Mouse (Mus musculus) c-Kit-positive CD71-negative TER-119-negative erythroid progenitor cells, embryonic 14.5 days (primary cell): Measurements from ENCODE around the gene Cyp1a1.
"Not testable (repeated sequence)": the region's sequence is repeated elsewhere in the genome, so short reads cannot be mapped to it uniquely, and the experiment has no call there.

Experiments used
- DNase-seq: peaks from one replicate; pipeline ENCODE4 v3.0.0-alpha.2; 2013; ENCODE audit warnings: low read depth

The Cyp1a1 gene

DNA sequence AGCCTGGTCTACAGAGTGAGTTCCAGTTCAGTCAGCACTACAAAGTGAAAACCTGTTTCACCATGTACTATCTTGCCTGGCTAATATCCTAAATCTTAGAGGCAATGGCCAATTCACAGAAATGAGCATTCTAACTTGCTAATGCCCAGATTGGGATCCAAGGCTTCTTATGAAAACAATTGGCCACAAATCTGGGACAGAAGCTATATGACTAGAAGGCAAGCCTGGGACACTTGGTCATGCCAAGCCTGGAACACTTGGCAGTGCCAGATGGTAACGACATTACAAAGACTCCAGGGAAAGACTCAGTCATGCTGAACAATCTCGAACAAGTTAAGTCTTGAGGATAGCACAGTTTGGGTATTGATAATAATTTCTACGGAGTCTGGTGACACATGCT lies 18.8 kb downstream of the Cyp1a1 start:
- DNase-seq: no peak

DNA sequence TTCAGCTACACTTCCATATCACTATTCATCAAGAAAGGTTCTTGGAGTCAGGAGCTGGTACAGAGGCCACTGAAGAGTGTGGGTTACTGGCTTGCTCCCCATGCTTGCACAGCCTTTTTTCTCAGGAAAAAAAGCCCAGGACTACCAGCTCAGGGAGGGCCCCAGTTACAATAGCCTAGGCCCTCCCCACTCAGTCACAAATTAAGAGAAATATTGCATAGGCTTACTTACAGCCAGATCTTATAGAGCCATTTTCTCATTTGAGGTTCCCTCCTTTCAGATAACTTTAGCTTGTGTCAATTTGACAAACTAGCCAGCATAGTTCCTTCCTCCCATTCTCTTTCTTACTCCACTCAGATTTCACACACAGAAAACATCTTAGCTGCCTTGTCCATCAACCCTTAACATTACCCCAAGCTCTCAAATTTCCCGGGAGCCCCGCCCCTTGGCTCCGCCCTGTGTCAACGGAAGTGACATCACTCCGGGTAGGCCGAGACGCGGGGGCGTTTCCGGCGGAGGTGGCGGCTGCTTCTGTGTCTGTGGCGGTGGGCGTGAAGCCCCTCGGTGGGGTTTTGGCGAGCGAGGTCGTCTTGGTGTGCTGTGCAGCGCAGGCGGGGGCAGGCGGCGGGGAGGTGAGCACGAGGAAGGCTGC lies 20.5 kb downstream of the Cyp1a1 start, which contains the start of gene Edc3:
TSS of gene Edc3 (plus strand) at position 473 of the 652 bp plus-strand sequence.
- DNase-seq: peak; percentile 88

DNA sequence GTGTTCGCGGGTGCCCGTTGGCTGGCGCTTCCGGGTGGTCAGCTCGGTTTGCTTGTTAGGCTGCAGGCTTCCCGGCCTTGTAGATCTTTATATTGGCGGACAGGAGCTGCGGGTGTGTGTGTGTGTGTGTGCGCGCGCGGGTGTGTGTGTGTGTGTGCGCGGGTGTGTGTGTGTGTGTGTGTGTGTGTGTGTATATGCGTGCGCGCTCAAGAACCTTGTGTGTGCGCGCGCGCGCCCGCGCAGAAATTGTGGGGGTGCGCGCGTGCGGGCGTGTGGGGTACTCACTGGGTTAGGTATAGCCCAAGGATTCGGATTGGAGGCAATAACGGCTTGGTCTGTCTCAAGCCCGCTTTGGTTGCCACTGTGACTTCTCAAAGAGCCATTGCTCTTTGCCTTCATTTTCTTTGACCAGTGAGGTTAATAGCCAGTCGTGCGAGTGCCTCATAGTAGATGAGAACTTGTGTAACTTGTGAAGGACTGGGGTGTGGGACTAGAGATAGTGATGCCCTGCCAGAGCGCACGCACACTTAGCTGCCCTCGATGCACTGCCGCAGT lies 21.1 kb downstream of the Cyp1a1 start:
- no peak for DNase-seq

DNA sequence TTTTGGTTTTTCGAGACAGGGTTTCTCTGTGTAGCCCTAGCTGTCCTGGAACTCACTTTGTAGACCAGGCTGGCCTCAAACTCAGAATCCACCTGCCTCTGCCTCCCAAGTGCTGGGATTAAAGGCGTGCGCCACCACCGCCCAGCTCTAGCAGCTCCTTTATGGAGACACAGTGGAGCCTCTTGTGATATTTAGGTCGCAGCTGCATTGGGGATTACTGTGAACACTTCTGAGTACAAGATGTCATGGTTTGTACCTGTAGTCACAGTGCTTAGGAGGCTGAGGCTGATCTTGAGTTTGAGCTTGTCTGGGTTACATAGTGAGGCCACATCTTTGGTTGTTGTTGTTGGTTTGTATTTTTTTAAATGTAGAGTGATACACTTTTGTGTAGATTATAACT lies 22.5 kb downstream of the Cyp1a1 start:
- DNase-seq: not testable (repeated sequence)

DNA sequence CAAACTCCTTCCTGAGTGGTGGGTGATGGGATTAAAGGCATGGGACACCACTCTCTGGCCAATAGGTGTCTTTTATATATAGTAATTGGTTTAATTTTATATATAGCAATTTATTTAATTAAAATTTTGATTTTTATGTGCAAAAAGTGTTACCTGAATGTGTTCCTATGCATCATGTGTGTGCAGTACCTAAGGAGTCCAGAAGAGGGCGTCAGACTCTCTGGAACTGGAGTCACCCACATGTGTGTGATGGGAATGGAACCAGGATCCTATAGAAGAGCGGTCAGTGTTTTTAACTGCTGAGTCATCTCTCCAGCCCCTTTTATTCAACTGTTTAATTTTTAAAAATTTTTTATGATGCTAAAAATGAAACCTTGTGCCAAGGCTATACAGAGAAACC lies 24.5 kb downstream of the Cyp1a1 start:
- DNase-seq: no peak

DNA sequence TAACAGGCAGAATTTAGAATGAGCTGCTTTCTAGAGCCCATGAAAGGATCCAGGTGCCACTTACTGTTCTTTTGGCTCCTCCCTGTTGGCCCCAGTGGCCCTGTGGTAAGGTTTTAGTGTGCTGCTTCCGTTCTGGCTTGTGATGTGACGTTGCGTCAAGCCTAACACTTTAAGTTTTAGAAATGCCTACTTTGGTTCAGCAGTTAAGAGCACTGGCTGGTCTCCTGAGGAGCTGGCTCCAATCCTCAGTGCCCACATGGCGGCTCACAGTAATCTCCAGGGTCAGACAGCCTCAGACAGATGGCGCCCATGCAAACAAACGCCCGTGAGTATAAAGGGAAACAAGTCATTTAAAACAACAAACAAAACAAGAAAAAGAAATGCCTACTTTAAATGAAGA lies 30.7 kb downstream of the Cyp1a1 start:
- DNase-seq: no peak

DNA sequence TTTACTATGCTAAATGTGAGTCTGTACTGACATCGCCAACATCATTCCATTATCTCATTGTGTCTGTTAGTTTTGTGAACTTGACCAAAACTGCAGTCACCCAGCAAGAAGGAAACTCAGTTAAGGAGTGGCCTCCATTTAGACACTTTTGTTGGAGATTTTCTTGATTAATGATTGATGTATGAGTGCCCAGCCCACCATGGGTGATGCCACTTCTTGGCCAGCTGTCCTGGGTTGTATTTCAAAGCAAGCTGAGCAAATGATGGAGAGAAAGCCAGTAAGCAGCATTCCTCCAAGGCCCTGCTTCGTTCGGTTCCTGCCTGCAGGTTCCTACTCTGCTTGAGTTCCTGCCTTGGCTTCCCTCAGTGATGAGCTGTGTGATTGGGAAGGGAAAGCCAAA lies 33.0 kb downstream of the Cyp1a1 start:
- DNase-seq: no peak

DNA sequence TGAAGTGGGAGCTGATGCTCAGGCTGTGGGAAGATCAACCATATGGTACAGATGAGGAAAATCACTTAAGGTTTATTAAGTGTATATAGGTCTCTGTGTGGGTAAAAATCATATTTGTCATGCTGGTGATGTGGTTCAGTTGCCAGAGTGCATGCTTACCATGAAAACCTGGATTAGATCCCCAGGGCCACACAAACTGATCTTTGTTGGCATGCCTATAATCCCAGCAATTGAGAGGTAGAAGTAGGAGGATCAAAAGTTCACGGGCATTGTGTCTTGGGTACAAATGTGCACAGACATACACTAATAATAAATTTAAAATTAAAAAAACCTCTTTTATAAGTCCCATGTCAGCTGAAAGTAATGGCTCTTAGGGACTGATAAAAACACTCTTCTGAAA lies 34.6 kb downstream of the Cyp1a1 start:
- DNase-seq: no peak

DNA sequence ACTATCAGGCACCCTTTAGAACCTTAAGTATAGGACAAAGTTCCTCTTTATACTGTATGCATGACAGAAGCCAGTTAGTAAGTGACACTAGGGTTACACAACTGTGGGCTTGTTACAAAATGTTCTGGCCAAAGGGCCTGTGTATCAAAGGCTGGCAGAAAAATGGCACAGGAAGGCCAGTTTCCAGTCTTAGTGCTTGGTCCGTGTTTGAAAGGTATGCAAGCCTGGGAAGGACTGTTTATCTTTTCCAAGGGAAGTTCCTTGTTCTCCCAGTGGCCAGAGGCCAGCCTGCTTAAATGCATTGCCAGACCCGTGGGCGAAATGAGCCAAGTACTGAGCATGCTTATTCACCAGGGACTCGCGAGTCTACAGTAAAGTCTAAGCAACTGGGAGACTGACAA lies 35.6 kb downstream of the Cyp1a1 start:
- peak; percentile 23 for DNase-seq

DNA sequence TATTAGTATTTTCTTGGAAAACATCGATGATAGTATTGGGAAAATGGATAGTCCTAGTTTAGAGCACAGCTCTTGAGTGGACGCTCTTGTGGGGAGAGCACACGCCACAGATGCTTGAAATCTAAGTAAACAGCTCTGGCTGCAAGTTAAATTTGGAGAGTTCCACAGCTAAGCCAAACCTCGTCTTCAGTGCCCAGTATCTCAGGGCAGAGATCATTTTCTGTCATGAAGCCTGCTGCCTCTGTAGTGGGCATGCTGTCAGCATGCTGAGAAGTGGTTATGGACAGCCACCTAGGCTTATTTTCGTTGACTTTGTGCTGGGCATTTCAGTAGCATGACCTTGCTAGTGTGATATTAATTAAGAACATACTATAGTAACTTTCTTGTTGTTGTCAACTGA lies 36.1 kb downstream of the Cyp1a1 start:
- DNase-seq: no peak

DNA sequence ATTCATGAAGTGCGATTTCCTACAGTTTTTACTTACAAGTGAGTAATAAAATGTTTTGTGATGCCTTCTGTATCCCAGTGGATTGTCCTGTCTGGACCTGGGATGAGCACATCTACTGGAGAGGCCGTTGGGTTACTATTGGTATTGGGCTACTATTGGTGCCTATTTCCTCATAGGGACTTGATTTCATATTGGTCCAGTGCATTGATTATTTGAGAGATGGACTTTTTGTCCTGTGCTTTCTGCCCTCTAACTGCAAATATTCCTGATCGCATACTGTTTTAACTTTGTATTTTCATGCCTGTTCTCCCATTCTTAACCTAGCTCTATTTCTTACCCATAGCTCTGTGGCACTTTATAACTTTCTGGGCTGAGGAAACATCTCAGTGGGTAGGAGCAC lies 37.0 kb downstream of the Cyp1a1 start:
- DNase-seq: no peak

DNA sequence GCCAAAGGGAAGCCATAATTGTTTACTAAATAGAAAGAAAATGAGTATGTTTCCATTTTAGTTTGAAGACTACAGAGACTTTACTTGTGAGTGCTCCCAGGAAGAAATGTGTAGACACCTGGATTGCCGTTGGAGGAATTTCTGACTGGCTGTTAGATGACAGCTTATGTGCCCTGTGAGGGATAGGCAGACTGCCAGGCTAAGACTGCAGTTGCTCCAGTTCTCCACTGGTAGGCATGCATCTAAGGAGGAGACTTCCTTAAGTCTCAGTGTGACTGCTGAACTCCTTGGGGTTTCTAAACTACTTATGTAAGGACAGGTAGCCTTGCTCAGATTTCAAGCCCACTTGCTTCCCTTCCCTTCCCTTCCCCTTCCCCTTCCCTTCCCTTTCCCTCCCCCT lies 40.6 kb downstream of the Cyp1a1 start:
- DNase-seq: no peak

DNA sequence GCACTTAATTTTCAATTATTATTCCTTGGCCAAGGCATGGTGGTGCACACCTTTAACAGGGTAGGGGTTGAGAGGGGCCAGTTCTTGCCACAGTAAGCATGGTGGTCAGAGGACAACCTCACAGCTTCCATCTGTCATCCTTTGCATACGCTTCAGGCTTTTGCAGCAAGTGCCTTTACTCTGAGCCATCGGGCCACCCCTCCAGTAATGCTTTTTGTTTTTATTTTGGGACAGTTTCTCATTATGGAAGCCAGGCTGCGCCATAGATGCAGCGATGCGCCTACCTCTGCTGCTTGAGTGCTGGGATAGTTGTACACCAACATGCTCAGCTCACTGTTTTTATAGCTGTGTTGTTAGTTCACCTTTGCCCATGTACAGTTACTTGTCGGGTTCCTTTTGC lies 45.9 kb downstream of the Cyp1a1 start:
- no peak for DNase-seq

DNA sequence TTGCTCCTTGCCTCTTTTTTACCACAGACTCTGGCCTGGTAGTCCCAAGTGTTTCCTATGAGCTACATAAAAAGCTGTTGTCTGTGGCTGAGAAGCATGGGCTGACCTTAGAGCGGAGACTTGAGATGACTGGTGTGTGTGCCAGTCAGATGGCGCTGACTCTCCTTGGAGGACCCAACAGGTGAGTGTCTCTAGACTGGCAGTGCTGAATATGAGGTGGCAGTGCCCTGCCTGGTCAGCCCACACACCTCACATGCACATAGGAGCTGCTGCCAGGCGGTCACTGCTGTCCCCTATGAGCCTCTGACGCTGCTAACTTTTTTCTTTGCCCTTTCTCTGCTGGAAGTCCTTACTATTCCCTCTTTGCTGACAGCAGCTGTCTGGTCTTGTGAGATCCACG lies 52.1 kb downstream of the Cyp1a1 start:
- no peak for DNase-seq

DNA sequence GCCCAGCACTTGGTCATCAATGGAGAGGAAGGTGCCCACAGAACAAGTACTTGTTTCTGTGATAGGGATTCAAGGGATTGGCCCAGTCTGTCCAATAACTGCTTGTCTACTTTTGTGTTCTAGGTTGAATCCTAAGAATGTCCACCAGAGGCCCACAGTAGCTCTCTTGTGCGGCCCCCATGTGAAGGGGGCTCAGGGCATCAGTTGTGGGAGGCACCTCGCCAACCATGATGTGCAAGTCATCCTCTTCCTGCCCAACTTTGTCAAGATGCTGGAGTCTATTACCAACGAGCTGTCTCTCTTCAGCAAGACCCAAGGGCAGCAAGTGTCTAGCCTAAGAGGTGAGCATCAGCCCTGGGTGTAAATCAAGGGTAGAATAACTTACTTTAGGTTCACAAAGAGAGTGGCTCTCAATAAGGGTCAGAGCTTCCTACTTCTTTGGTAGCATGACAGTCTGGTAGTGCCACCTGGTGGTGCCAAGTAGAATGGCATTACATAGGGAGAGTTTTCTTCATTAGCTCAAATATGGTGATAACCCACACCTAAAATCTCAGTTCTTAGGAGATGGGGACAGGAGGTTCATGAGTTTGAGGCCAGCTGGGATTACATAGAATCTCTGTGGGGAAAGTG lies 56.8 kb downstream of the Cyp1a1 start:
- DNase-seq: peak; percentile 60

DNA sequence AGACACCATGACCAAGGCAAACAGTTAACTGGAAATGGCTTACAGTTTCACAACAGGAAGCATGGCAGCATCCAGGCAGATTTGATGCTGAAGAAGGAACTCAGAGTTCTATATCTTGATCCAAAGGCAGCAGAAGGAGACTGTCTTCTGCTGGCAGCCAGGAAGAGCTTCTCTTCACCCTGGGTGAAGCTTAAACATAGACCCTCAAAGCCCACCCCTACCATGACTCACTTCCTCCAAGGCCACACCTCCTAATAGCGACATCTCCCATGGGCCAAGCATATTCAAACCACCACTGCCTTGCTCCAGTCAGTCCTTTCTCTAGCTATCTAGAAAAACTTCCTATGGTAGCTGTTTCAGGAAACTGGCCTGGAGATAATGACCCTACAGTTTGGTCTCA lies 59.3 kb downstream of the Cyp1a1 start:
- DNase-seq: no peak

DNA sequence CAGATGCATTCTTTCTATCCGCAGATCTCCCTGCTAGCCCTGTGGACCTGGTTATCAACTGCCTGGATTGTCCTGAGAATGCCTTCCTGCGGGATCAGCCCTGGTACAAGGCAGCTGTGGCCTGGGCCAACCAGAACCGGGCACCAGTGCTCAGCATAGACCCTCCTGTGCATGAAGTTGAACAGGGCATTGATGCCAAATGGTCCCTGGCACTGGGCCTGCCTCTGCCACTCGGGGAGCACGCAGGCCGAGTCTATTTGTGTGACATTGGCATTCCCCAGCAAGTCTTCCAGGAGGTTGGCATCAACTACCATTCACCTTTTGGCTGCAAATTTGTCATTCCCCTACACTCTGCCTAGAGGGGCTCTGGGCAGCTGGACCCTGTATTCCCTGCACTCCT lies 60.4 kb downstream of the Cyp1a1 start:
- no peak for DNase-seq

DNA sequence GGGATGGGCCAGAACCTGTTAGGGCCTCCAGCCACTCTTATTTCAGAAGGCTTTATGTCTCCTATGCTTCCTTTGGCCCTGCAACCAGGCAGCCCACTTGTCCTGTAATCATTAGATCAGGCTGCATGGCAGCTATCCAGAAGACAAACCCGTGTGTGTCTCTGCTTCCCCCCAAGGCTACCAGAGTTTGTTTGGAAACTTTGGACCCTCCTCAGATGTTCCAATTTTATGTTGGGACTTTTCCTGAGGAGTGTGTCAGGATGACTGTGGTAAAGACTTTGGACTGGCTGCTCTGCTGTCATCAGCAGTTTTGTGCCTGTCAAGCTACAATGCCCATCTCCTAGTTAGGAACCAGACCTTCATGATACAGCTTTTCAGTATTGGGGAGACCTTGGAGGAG lies 61.1 kb downstream of the Cyp1a1 start:
- DNase-seq: no peak

DNA sequence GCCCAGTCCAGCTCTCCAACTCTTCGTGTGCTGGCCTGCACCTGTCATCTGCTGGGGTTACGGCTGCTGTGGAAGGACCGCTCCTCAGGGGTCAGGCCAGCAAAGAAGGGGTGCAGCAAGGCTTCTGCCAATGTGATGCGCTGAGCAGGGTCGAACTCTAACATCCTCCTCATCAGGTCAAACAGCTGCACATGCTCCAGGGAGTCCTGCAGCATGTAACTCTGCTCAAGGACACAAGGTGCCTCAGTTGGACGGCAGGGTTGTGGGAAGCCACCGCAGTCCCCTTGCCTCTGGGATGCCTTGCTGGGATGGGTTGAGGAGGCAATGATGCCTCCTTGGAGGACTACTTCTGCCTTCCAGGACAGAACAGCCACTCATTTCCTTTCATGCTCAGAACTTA lies 63.2 kb downstream of the Cyp1a1 start:
- no peak for DNase-seq
